Mouse (Mus musculus) midbrain, embryonic 14.5 days (tissue): ENCODE data around the gene Isoc2a. TPM values are rescaled to one million over a fixed set of nuclear protein-coding genes. Genes with fewer than 3 reads are reported as not detected.

Experiments used
- polyA plus RNA-seq: library from polyadenylated mRNA; unstranded; fragments of >200 nt; fragmentation: Nextera tagmentation; extraction: Ambion mirVana; gene quantifications from 2 replicates; pipeline ENCODE4 v1.2.1, GENCODE M21; 2014

Gene Isoc2a
- polyA plus RNA-seq, 1 experiment from 2014 or later = 0.54 TPM

Other genes starting within 250 kb of the Isoc2a start
- 3.2 and 3.7 TPM in 2 replicates for gene Tmem86b, start 245.7 kb upstream of the Isoc2a start, polyA plus RNA-seq
- gene Ppp6r1, start 218.1 kb upstream of the Isoc2a start, polyA plus RNA-seq = 8.7 and 11.2 TPM in 2 replicates
- 136 and 169 TPM in 2 replicates for gene Hspbp1, start 192.1 kb upstream of the Isoc2a start, polyA plus RNA-seq
- gene Brsk1, start 186.5 kb upstream of the Isoc2a start, polyA plus RNA-seq = 10.0 and 10.8 TPM in 2 replicates
- gene Tmem150b, start 151.9 kb upstream of the Isoc2a start, polyA plus RNA-seq = 0.12 and 0.42 TPM in 2 replicates
- gene Kmt5c, start 137.0 kb upstream of the Isoc2a start, polyA plus RNA-seq = 56.2 and 67.0 TPM in 2 replicates
- 10.2 and 13.0 TPM in 2 replicates for gene Cox6b2, start 124.1 kb upstream of the Isoc2a start, polyA plus RNA-seq
- not detected in 2 replicates for gene Fam71e2, start 105.9 kb upstream of the Isoc2a start, polyA plus RNA-seq
- gene Il11, start 94.3 kb upstream of the Isoc2a start, polyA plus RNA-seq = 0.17 and 0.43 TPM in 2 replicates
- gene Tmem190, start 94.2 kb upstream of the Isoc2a start, polyA plus RNA-seq = not detected in 2 replicates
- gene Tmem238, start 87.5 kb upstream of the Isoc2a start, polyA plus RNA-seq = 2.7 and 3.5 TPM in 2 replicates
- 149 and 188 TPM in 2 replicates for gene Rpl28, start 84.3 kb upstream of the Isoc2a start, polyA plus RNA-seq
- gene Ube2s, start 64.6 kb upstream of the Isoc2a start, polyA plus RNA-seq = 290 and 338 TPM in 2 replicates
- 14.0 and 19.4 TPM in 2 replicates for gene Shisa7, start 32.5 kb upstream of the Isoc2a start, polyA plus RNA-seq
- 3.5 and 6.6 TPM in 2 replicates for gene Isoc2b, start 6.9 kb upstream of the Isoc2a start, polyA plus RNA-seq
- 0.55 TPM in 1 of 2 replicates, not detected in the other for gene Gm36210, start 29.4 kb downstream of the Isoc2a start, polyA plus RNA-seq
- 4.6 and 5.1 TPM in 2 replicates for gene Zfp628, start 38.1 kb downstream of the Isoc2a start, polyA plus RNA-seq
- gene Nat14, start 44.9 kb downstream of the Isoc2a start, polyA plus RNA-seq = 24.0 and 28.9 TPM in 2 replicates
- 0.12 and 0.84 TPM in 2 replicates for gene Ssc5d, start 48.6 kb downstream of the Isoc2a start, polyA plus RNA-seq
- gene Sbk2, start 87.3 kb downstream of the Isoc2a start, polyA plus RNA-seq = not detected in 2 replicates
- gene Sbk3, start 94.0 kb downstream of the Isoc2a start, polyA plus RNA-seq = 0.59 and 0.89 TPM in 2 replicates
- gene Zfp579, start 119.0 kb downstream of the Isoc2a start, polyA plus RNA-seq = 69.3 and 76.5 TPM in 2 replicates
- gene Zfp524, start 137.3 kb downstream of the Isoc2a start, polyA plus RNA-seq = 8.4 and 9.4 TPM in 2 replicates
- 36.2 and 38.0 TPM in 2 replicates for gene Fiz1, start 137.5 kb downstream of the Isoc2a start, polyA plus RNA-seq
- gene Gm44973, start 138.3 kb downstream of the Isoc2a start, polyA plus RNA-seq = 1.3 TPM in 1 of 2 replicates, not detected in the other
- 6.8 and 8.3 TPM in 2 replicates for gene Zfp865, start 143.2 kb downstream of the Isoc2a start, polyA plus RNA-seq
- gene Ccdc106, start 143.4 kb downstream of the Isoc2a start, polyA plus RNA-seq = 47.0 and 63.6 TPM in 2 replicates
- gene 4632433K11Rik, start 157.0 kb downstream of the Isoc2a start, polyA plus RNA-seq = not detected in 2 replicates
- gene Zfp784, start 161.3 kb downstream of the Isoc2a start, polyA plus RNA-seq = 9.1 and 10.8 TPM in 2 replicates
- gene Zfp580, start 174.4 kb downstream of the Isoc2a start, polyA plus RNA-seq = 104 and 105 TPM in 2 replicates
- gene U2af2, start 185.0 kb downstream of the Isoc2a start, polyA plus RNA-seq = 111 and 115 TPM in 2 replicates
- 104 and 119 TPM in 2 replicates for gene Epn1, start 203.1 kb downstream of the Isoc2a start, polyA plus RNA-seq
- gene Rfpl4, start 239.8 kb downstream of the Isoc2a start, polyA plus RNA-seq = not detected in 2 replicates
- gene Rasl2-9, start 248.8 kb downstream of the Isoc2a start, polyA plus RNA-seq = 0.36 and 0.41 TPM in 2 replicates